Mouse (Mus musculus) limb, embryonic 13.5 days (tissue): ENCODE data around the gene Ndufs1. TPM values are rescaled to one million over a fixed set of nuclear protein-coding genes. Genes with fewer than 3 reads are reported as not detected.
A peak's percentile ranks its signal among the peaks of the same experiment; 100 is the strongest.
"Not testable (repeated sequence)": the region's sequence is repeated elsewhere in the genome, so short reads cannot be mapped to it uniquely, and the experiment has no call there.

Experiments used
- ATAC-seq: fragments of 200-750 bp; cut with Nextera tagmentation; 2 replicates; pipeline ENCODE4 v1.8.0; 2017; ENCODE audit warnings: low read depth, moderate number of reproducible peaks, moderate TSS enrichment; ENCODE audit not compliant: low FRiP score
- H3K27ac ChIP-seq: fragments of 300-500 bp; sonication (generic); 2 replicates; pipeline ENCODE4 v1.5.1; 2015; ENCODE audit warnings: inconsistent platforms, mild to moderate bottlenecking, moderate library complexity
- H3K27me3 ChIP-seq: fragments of 300-500 bp; sonication (generic); 2 replicates; pipeline ENCODE4 v1.6.1; 2015; ENCODE audit warnings: mild to moderate bottlenecking, inconsistent platforms
- H3K36me3 ChIP-seq: fragments of 300-500 bp; sonication (generic); 2 replicates; pipeline ENCODE4 v1.6.1; 2015; ENCODE audit warnings: inconsistent platforms, mild to moderate bottlenecking, moderate library complexity
- H3K4me1 ChIP-seq: fragments of 300-500 bp; sonication (generic); 2 replicates; pipeline ENCODE4 v1.6.1; 2015; ENCODE audit warnings: inconsistent platforms
- H3K4me2 ChIP-seq: fragments of 300-500 bp; sonication (generic); replicated peaks from 2 replicates; pipeline ENCODE4 v1.6.1; 2015; ENCODE audit warnings: inconsistent platforms, mild to moderate bottlenecking, moderate library complexity
- H3K4me3 ChIP-seq: fragments of 300-500 bp; sonication (generic); 2 replicates; pipeline ENCODE4 v1.5.1; 2015; ENCODE audit warnings: moderate library complexity, mild to moderate bottlenecking, inconsistent platforms
- H3K9ac ChIP-seq: fragments of 300-500 bp; sonication (generic); 2 replicates; pipeline ENCODE4 v1.6.1; 2015; ENCODE audit warnings: mild to moderate bottlenecking, inconsistent platforms
- H3K9me3 ChIP-seq: fragments of 300-500 bp; sonication (generic); 2 replicates; pipeline ENCODE4 v1.6.1; 2016; ENCODE audit warnings: inconsistent platforms
- WGBS: fragments of 180-500 bp; shearing (Covaris S2); methylation state at CpG from one replicate; pipeline ENCODE4 v1.1.7; 2015; 5-methylcytosine and 5-hydroxymethylcytosine counted together
- polyA plus RNA-seq: library from polyadenylated mRNA; unstranded; fragments of >200 nt; fragmentation: Nextera tagmentation; extraction: Ambion mirVana; gene quantifications from 2 replicates; pipeline ENCODE4 v1.2.1, GENCODE M21; 2015

The Ndufs1 gene
- polyA plus RNA-seq, 1 experiment from 2014 or later = 131 TPM

DNA sequence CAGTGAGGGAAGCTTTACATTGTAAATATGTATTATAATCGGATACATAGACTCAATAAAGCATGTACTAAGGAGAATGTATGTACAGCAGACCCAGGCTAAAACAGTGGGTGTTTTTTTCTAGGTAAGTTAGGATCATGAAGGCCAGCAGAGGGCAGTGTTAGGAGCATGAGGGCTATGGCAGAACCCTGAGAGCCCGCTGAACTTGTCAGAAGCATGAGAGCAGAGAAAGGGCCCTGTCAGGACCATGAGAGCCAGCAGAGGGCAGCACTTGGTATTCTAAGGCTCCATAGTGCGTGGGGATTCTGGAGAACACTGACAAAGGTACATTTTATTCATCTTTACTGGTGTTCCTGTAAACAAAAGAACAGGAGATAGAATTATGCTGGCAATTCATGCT, 4.4 kb upstream of the Ndufs1 start:
- Histone ChIP-seq H3K9ac (no peak overlapping the region), H3K36me3 (peaks cover 32% of the 10 kb centered on the region), H3K27me3 (no peaks in the 10 kb centered on the region), H3K4me2 (no peak overlapping the region), H3K4me1 (peaks cover 10% of the 10 kb centered on the region), H3K4me3 (no peak overlapping the region), H3K27ac (no peak overlapping the region), H3K9me3 (no peaks in the 10 kb centered on the region; the same call in 1 of the 2 replicates)
- ATAC-seq = peak; percentile 52
- WGBS = 4% methylated on average over 3 of the region's 3 CpGs

DNA sequence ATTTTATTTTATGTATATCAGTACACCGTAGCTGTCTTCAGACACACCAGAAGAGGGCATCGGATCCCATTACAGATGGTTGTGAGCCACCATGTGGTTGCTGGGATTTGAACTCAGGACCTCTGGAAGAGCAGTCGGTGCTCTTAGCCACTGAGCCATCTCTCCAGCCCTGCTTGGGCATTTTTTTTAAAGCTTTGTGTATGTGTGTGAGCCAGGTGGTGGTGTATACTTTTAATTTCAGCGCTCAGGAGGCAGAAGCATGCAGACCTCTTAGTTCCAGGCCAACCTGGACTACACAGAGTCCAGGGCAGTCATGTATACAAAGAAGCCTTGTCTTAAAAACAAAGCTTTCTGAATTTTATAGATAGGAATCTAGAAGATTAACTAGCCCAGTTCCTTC, 3.9 kb upstream of the Ndufs1 start:
- not testable (repeated sequence) for H3K27ac ChIP-seq, H3K9me3 ChIP-seq, H3K27me3 ChIP-seq, H3K4me2 ChIP-seq, H3K4me3 ChIP-seq, H3K9ac ChIP-seq, ATAC-seq
- peaks cover 32% of the 10 kb centered on the region for H3K36me3 ChIP-seq
- peaks cover 13% of the 10 kb centered on the region for H3K4me1 ChIP-seq
- 68% methylated on average over 4 of the region's 4 CpGs for WGBS

DNA sequence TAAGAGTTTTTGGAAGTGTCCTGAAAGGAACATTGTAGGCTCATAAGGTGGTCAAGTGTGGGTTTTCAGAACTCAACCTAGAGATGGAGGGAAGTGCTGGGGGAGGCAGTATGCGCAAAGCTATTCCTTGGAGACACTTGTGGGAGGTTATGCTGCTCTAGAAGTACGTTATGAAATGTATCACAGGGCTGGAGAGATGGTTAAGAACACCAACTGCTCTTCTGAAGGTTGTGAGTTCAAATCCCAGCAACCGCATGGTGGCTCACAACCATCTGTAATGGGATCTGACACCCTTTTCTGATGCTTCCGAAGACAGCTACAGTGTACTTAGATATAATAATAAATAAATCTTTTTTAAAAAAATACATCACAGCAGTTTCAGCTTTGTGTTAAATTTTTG, 3.5 kb upstream of the Ndufs1 start:
- H3K9me3 ChIP-seq = no peaks in the 10 kb centered on the region
- no peaks in the 10 kb centered on the region for H3K27me3 ChIP-seq
- ATAC-seq = no peak
- H3K4me3 ChIP-seq = no peak overlapping the region
- H3K9ac ChIP-seq = no peak overlapping the region
- H3K4me2 ChIP-seq = no peak overlapping the region
- H3K4me1 ChIP-seq = peaks cover 18% of the 10 kb centered on the region
- WGBS = 93% methylated on average over 4 of the region's 4 CpGs
- peaks cover 32% of the 10 kb centered on the region for H3K36me3 ChIP-seq
- no peak overlapping the region for H3K27ac ChIP-seq

DNA sequence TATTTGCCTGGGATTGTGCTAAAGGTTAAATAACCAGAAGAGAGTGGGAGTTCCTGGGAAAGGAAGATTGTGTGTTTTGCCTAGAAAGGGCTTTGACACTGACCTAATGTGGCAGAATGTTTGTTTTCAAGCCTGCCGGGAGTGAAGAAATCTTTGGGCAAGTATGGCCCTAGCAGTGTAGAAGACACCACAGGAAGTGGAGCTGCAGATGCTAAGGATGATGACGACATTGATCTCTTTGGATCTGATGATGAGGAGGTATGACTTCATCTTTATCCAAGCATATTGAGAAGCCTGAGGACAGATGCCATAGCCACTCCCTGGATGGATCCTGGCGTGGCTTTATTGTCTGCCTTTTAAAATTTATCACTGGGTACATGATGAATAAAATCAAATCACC, 1.7 kb upstream of the Ndufs1 start:
- H3K4me2 ChIP-seq = peak overlapping the region; percentile 89
- peak overlapping the region; percentile 97 for H3K9ac ChIP-seq
- H3K27me3 ChIP-seq = no peaks in the 10 kb centered on the region
- no peaks in the 10 kb centered on the region for H3K9me3 ChIP-seq
- H3K36me3 ChIP-seq = peaks cover 31% of the 10 kb centered on the region
- peaks cover 24% of the 10 kb centered on the region for H3K4me1 ChIP-seq
- WGBS = 74% methylated on average over 3 of the region's 3 CpGs
- no peak for ATAC-seq
- peak overlapping the region; percentile 96 for H3K4me3 ChIP-seq
- H3K27ac ChIP-seq = no peak overlapping the region

DNA sequence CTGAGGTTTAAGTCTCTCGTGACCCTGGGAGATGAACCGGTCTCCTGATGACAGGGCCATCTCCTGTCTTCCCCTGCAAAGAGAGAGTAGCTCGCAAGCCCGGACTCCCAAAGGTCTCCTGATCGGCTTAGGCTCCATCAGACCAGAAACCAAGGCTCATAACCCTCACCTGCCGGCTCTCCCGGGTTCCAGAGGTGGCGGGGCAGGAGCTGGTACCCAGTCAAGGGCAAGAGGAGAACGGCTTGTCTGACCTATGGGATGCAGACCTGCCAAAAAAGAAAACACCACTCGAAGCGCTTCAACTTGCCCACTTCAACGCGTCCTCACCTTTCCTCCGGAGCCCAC, 402 bp downstream of the Ndufs1 start:
- 0% methylated on average over 14 of the region's 14 CpGs for WGBS
- no peaks in the 10 kb centered on the region for H3K9me3 ChIP-seq
- H3K4me2 ChIP-seq = peak overlapping the region; percentile 89
- peak; percentile 24 for ATAC-seq
- no peaks in the 10 kb centered on the region for H3K27me3 ChIP-seq
- peaks cover 24% of the 10 kb centered on the region for H3K4me1 ChIP-seq
- H3K9ac ChIP-seq = peak overlapping the region; percentile 97
- peaks cover 39% of the 10 kb centered on the region for H3K36me3 ChIP-seq
- H3K4me3 ChIP-seq = peak overlapping the region; percentile 96
- H3K27ac ChIP-seq = peak overlapping the region; percentile 86; the same call in 1 of the 2 replicates

DNA sequence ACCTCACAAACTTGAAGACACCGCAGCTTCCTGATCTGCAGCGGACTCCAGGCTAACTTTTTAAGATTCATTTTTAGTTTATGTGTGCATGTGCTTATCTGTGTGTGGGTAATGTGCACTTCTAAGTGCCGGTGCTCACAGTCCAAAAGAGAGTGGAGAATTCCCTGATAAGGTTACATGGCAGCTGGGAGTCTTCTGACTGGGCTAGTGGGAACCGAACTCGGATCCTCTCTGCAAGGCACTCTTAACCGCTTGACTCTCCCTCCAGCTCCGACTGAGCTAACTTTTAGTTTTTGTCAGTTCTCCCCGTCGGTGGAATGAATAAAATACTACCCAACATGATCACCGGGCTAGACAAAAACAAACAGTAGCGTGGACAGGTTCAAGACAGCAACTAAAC, 780 bp downstream of the Ndufs1 start:
- Histone ChIP-seq H3K27me3 (no peaks in the 10 kb centered on the region), H3K4me2 (peak overlapping the region; percentile 89), H3K4me3 (peak overlapping the region; percentile 96), H3K27ac (peak overlapping the region; percentile 86; the same call in 1 of the 2 replicates), H3K9ac (peak overlapping the region; percentile 97), H3K36me3 (peaks cover 42% of the 10 kb centered on the region), H3K9me3 (no peaks in the 10 kb centered on the region), H3K4me1 (peaks cover 24% of the 10 kb centered on the region)
- ATAC-seq = no peak
- 12% methylated on average over 11 of the region's 11 CpGs for WGBS

DNA sequence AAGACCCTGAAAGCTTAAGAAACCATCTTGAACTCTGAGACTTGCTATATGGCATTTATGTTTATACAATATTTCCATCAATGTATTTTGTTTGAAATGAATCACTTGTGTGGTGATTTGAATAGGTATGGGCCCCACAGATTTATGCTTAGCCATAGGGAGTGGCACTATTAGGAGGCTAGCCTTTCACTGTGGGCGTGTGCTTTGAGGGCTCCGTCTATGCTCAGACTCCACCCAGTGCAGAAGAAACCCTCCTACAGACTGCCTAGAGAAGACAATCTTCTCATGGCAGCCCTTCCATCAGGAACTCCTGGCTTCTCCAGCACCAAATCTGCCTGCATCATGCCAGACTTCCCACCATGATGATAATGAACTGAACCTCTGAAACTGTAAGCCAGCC, 8.0 kb downstream of the Ndufs1 start:
- H3K9ac ChIP-seq = no peak overlapping the region
- H3K9me3 ChIP-seq = no peaks in the 10 kb centered on the region
- 85% methylated on average over 2 of the region's 2 CpGs for WGBS
- H3K27me3 ChIP-seq = no peaks in the 10 kb centered on the region
- H3K36me3 ChIP-seq = peaks cover 62% of the 10 kb centered on the region
- no peaks in the 10 kb centered on the region for H3K4me1 ChIP-seq
- no peak for ATAC-seq
- no peak overlapping the region for H3K4me2 ChIP-seq
- H3K4me3 ChIP-seq = no peak overlapping the region
- H3K27ac ChIP-seq = no peak overlapping the region

DNA sequence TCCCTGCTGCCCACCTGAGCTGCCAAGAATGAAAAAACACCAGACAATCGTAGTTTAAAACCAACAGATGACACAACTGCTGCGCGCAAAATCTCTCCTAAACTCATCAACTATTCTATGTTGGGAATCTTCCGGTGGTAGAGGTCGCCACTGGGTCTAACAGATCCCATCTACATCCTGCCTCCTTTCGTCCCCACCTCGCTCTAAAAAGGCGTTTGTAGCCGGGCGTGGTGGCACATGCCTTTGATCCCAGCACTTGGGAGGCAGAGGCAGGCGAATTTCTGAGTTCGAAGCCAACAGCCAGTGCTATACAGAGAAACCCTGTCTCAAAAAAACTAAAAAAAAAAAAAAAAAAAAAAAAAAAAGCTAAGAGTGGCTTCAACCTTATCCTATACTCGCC, 36.4 kb downstream of the Ndufs1 start:
- Histone ChIP-seq H3K9ac (no peak overlapping the region), H3K27me3 (no peaks in the 10 kb centered on the region), H3K27ac (no peak overlapping the region), H3K4me1 (no peaks in the 10 kb centered on the region), H3K4me2 (no peak overlapping the region), H3K4me3 (no peak overlapping the region), H3K36me3 (peaks cover 60% of the 10 kb centered on the region), H3K9me3 (peaks cover 4% of the 10 kb centered on the region; the same call in 1 of the 2 replicates)
- WGBS = 93% methylated on average over 13 of the region's 13 CpGs
- ATAC-seq = no peak

DNA sequence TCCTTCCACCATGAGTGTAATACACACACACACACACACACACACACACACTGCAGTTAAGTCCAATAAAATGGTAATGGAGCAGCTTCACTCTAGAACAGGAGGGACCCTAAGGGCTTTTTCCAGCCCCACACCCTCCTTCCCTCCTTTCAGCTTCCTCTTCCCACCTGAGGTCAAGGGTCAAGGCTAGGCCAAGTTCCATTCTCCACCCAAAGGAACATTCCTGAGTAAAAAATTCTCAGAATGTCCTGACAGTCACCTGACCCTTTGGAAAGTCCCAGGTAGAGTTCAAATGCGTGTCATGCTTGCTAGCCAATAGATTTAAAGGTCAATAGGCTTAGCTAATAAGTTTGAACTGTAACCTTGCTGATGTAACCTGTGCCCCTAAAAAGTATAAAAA, 38.0 kb downstream of the Ndufs1 start:
- H3K27ac ChIP-seq, H3K4me1 ChIP-seq, H3K9ac ChIP-seq, ATAC-seq, H3K4me2 ChIP-seq, H3K9me3 ChIP-seq, H3K27me3 ChIP-seq, H3K4me3 ChIP-seq: not testable (repeated sequence)
- 89% methylated on average over 1 of the region's 1 CpGs for WGBS
- H3K36me3 ChIP-seq = peaks cover 44% of the 10 kb centered on the region

DNA sequence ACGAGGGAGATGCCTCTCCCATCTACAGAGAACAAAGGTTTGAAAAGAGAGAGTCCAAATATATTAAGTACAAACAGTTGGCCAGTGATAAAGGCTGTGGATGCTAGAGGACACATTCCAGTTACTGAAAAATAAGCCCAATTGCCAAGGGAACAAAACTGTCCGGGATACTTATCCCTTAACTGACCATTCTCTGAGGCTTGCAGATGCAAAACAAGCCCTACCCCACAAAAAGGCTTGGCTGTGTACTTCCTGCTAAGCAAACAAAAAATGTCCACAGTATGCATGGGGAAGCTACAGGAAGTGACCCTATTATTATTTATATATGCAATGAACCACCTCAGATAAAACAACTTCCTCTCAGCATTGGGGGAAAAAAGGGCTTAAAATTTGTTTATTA, 38.7 kb downstream of the Ndufs1 start:
- no peak for ATAC-seq
- no peak overlapping the region for H3K27ac ChIP-seq
- WGBS = 86% methylated on average over 2 of the region's 2 CpGs
- H3K9me3 ChIP-seq = peaks cover 4% of the 10 kb centered on the region; the same call in 1 of the 2 replicates
- H3K27me3 ChIP-seq = no peaks in the 10 kb centered on the region
- H3K4me2 ChIP-seq = no peak overlapping the region
- no peak overlapping the region for H3K9ac ChIP-seq
- peaks cover 40% of the 10 kb centered on the region for H3K36me3 ChIP-seq
- no peak overlapping the region for H3K4me3 ChIP-seq
- no peaks in the 10 kb centered on the region for H3K4me1 ChIP-seq

DNA sequence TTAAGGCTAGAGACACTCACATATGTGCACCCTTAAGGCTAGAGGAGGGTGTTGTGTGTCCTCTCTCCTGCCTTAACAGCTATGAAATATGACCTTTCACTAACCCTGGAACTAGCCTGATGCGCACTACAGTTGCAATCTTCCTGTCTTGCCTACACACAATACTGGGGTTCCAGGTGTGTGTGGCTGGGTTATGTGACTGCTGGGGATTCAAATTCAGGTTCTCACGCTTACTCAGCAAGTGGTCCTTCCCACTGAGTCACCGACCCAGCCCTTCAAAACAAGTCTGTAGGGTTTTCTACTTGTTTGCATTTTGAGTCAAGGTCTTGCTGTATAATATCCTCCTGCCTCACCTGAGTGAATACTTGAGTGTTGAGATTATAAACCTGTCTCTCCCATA, 42.1 kb downstream of the Ndufs1 start:
- WGBS = 77% methylated on average over 3 of the region's 3 CpGs

DNA sequence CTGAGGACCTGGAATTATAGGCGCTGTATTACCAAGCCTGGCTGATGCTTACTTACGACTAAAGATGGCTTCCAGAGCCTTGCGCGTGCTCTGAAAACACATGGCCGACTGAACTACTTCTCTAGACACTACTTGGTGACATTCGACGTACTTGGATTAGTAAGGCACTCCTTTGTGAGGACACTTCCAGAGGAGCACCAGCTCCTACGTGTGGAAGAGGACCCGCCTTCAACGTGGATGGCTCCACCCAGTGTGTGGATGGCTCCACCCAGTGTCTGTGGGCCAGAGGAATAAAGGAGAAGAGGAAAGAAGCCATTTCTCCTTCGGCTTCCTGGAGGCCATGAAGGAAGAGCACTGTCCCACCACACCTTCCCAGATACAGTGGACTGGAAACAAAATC, 44.9 kb downstream of the Ndufs1 start:
- no peak overlapping the region for H3K4me2 ChIP-seq
- H3K4me1 ChIP-seq = peaks cover 11% of the 10 kb centered on the region; the same call in 1 of the 2 replicates
- 92% methylated on average over 11 of the region's 11 CpGs for WGBS
- H3K36me3 ChIP-seq = peaks cover 7% of the 10 kb centered on the region
- ATAC-seq = no peak
- no peak overlapping the region for H3K4me3 ChIP-seq
- no peak overlapping the region for H3K27ac ChIP-seq
- H3K27me3 ChIP-seq = no peaks in the 10 kb centered on the region
- H3K9ac ChIP-seq = no peak overlapping the region
- H3K9me3 ChIP-seq = no peaks in the 10 kb centered on the region

More for the DNA sequence above, 42.1 kb downstream of the Ndufs1 start:
- 0 out of 2 replicates have a peak, but pooled peaks cover 5% of the 10 kb centered on the region for H3K4me1 ChIP-seq
- no peak overlapping the region for H3K27ac ChIP-seq
- no peak for ATAC-seq
- no peak overlapping the region for H3K4me3 ChIP-seq
- peaks cover 14% of the 10 kb centered on the region for H3K36me3 ChIP-seq
- H3K9me3 ChIP-seq = peaks cover 3% of the 10 kb centered on the region; the same call in 1 of the 2 replicates
- H3K27me3 ChIP-seq = no peaks in the 10 kb centered on the region
- H3K9ac ChIP-seq = no peak overlapping the region
- no peak overlapping the region for H3K4me2 ChIP-seq

DNA sequence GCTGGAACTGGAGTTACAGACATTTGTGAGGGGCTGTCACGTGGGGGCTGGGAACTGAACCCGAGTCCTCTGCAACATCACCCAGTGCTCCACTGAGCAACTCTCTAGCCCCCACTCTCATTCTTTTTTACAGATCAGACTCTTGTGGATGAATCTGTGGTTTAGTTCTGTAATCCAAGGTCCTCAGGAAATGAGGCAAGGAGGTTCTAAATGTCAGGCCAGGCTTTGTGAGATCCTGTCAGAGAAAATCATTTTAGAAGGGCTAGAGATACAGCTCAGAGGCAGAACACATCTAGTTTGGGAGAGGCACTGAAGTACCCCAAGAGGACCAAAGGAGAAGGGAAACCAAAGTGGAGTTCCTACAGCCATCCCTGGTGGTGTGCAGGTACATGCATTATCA, 45.8 kb downstream of the Ndufs1 start:
- H3K4me3 ChIP-seq = no peak overlapping the region
- no peaks in the 10 kb centered on the region for H3K27me3 ChIP-seq
- H3K27ac ChIP-seq = no peak overlapping the region
- no peaks in the 10 kb centered on the region for H3K9me3 ChIP-seq
- H3K4me2 ChIP-seq = no peak overlapping the region
- WGBS = 76% methylated on average over 2 of the region's 2 CpGs
- H3K9ac ChIP-seq = no peak overlapping the region
- no peak for ATAC-seq
- peaks cover 7% of the 10 kb centered on the region for H3K36me3 ChIP-seq
- peaks cover 11% of the 10 kb centered on the region; the same call in 1 of the 2 replicates for H3K4me1 ChIP-seq
